Mouse (Mus musculus) forebrain, embryonic 15.5 days (tissue): ENCODE data around the gene Tmprss9. TPM values are rescaled to one million over a fixed set of nuclear protein-coding genes. Genes with fewer than 3 reads are reported as not detected.
A peak's percentile ranks its signal among the peaks of the same experiment; 100 is the strongest.

Source experiments
- ATAC-seq: fragments of 200-750 bp; cut with Nextera tagmentation; replicated peaks from 2 replicates; pipeline ENCODE4 v1.8.0; 2017; ENCODE audit warnings: mild to moderate bottlenecking, moderate TSS enrichment, moderate library complexity
- H3K27ac ChIP-seq: fragments of 300-500 bp; sonication (generic); replicated peaks from 2 replicates; pipeline ENCODE4 v1.5.1; 2015; ENCODE audit warnings: mild to moderate bottlenecking, inconsistent platforms
- H3K27me3 ChIP-seq: fragments of 300-500 bp; sonication (generic); 2 replicates; pipeline ENCODE4 v1.6.1; 2015; ENCODE audit warnings: inconsistent platforms
- H3K36me3 ChIP-seq: fragments of 300-500 bp; sonication (generic); 2 replicates; pipeline ENCODE4 v1.6.1; 2015; ENCODE audit warnings: mild to moderate bottlenecking, inconsistent platforms
- H3K4me1 ChIP-seq: fragments of 300-500 bp; sonication (generic); 2 replicates; pipeline ENCODE4 v1.6.1; 2015; ENCODE audit warnings: inconsistent platforms
- H3K4me2 ChIP-seq: fragments of 300-500 bp; sonication (generic); replicated peaks from 2 replicates; pipeline ENCODE4 v1.6.1; 2015; ENCODE audit warnings: mild to moderate bottlenecking, inconsistent platforms
- H3K4me3 ChIP-seq: fragments of 300-500 bp; sonication (generic); 2 replicates; pipeline ENCODE4 v1.5.1; 2015; ENCODE audit warnings: mild to moderate bottlenecking, inconsistent platforms
- H3K9ac ChIP-seq: fragments of 300-500 bp; sonication (generic); replicated peaks from 2 replicates; pipeline ENCODE4 v1.6.1; 2015; ENCODE audit warnings: mild to moderate bottlenecking, inconsistent platforms
- H3K9me3 ChIP-seq: fragments of 300-500 bp; sonication (generic); 2 replicates; pipeline ENCODE4 v1.6.1; 2016; ENCODE audit warnings: inconsistent platforms
- WGBS: fragments of 180-500 bp; shearing (Covaris S2); methylation state at CpG from one replicate; pipeline ENCODE4 v1.1.7; 2015; ENCODE audit warnings: mixed read lengths; 5-methylcytosine and 5-hydroxymethylcytosine counted together
- polyA plus RNA-seq: library from polyadenylated mRNA; unstranded; fragments of >200 nt; fragmentation: Nextera tagmentation; extraction: Ambion mirVana; gene quantifications from 2 replicates; pipeline ENCODE4 v1.2.1, GENCODE M21; 2015

Tmprss9 gene
- polyA plus RNA-seq, 1 experiment from 2014 or later: 0.15 TPM

DNA sequence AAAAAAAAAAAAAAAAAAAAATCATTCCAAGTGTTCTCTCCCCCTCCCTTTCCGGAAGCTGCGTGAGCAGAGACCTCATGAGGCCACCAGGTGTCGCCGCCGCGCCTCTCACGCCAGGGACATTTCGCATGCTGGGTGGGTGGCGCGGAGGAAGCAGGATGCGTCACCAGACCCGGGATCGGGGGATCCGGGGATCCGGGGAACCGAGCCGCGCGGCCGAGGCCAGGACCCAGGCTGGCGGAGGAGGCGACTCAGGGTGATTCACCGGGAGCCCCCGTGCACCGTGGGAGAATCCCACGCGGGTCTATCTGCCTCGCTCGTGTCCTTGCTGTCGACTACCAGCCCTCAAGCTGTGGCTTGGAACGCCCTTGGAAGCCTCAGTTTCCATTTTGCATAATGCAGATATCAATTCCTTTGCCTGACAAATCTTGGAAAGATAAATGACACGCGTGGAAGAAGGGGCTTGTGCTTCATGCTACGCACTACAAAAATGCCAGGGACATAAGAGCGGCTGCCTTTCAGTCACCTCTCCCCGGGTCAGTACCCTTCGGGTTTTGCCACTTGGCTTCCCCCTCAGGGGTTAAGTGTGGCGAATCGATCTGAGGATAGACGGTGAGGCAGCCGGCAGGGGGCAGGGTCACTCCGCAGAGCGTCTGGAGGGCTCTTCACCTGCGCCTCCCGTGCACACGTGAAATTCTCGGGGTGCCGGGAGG, 57.1 kb downstream of the Tmprss9 start:
- no peaks in the 10 kb centered on the region for H3K36me3 ChIP-seq
- ATAC-seq: peak; percentile 37

DNA sequence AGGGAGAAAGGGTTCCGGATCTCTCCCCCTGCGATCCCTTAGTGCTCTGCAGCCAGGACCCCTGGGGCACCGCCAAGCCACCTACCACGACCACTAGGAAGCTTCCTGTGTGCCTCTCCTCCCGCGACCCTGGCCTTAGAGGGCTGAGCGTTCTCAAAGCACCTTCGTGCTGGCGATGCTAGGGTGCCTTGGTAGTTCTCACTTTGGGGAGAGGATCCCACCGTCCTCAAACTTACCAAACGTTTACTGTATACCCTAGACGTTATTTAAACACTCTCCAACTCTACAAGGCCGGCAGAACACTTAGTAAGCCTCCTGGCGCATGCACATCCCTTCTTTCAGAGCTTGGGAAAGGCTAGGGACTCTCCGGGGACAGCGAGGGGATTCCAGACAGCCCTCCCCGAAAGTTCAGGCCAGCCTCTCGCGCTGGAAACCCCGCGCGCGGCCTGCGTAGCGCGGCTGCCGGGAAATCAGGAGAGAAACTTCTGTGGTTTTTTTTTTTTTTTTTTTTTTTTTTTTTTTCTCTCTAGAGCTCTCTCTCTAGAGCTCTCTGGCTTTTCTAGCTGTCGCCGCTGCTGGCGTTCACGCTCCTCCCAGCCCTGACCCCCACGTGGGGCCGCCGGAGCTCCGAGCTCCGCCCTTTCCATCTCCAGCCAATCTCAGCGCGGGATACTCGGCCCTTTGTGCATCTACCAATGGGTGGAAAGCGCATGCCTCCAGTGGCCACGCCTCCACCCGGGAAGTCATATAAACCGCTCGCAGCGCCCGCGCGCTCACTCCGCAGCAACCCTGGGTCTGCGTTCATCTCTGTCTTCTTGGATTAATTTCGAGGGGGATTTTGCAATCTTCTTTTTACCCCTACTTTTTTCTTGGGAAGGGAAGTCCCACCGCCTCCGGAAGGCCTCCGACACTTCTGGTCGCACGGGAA, 57.9 kb downstream of the Tmprss9 start, which contains the start of gene Gadd45b:
Gene Gadd45b, plus strand, starts transcription at position 775 of the 928 bp plus-strand sequence.
- peak within 1 kb of the TSS; percentile 80 for H3K9ac ChIP-seq
- peak within 1 kb of the TSS; percentile 71 for H3K27ac ChIP-seq
- H3K9me3 ChIP-seq: no peaks in the 10 kb centered on the region
- H3K27me3 ChIP-seq: peaks cover 44% of the 10 kb centered on the region
- H3K36me3 ChIP-seq: no peaks in the 10 kb centered on the region
- H3K4me3 ChIP-seq: peak within 1 kb of the TSS; percentile 56
- under 1% methylated on average over 56 of the region's 56 CpGs for WGBS
- peak within 1 kb of the TSS; percentile 99 for H3K4me2 ChIP-seq
- ATAC-seq: peak; percentile 92
- H3K4me1 ChIP-seq: peaks cover 51% of the 10 kb centered on the region

More for the DNA sequence above, 57.1 kb downstream of the Tmprss9 start:
- Histone ChIP-seq H3K27me3 (peaks cover 36% of the 10 kb centered on the region), H3K27ac (peak overlapping the region; percentile 71), H3K4me2 (peak overlapping the region; percentile 99), H3K4me1 (peaks cover 49% of the 10 kb centered on the region), H3K4me3 (peak overlapping the region; percentile 56), H3K9me3 (no peaks in the 10 kb centered on the region), H3K9ac (peak overlapping the region; percentile 80)
- WGBS: under 1% methylated on average over 48 of the region's 48 CpGs

DNA sequence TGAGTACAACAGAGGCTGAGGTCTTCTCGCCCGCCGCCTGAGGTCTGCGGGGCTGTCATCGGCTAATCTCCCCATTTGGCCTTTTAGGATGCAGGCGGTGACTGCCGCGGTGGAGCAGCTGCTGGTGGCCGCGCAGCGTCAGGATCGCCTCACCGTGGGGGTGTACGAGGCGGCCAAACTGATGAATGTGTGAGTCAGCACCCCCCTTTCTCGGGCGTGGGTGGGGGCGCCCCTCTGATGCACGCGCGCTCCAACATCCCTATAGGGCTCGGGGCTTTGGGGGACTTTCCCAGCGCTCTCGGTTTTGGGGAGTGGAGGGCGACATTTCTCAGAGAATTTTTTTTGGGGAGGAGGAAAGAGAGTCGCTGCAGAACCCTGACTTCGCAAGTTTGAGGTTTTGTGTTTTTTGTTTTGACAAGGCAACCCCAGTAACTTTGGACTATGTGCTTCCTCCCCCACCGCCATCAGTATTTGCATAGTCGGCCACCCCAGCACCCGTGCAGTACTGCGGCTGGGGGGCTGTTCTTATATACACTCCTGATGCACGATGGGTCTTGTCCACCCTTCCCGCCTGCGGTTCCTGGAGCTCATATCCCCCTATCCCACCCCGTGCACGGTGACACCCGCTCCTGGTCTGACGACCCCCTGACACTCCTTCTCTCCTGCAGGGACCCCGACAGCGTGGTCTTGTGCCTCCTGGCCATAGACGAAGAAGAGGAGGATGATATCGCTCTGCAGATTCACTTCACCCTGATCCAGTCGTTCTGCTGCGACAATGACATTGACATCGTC, 58.9 kb downstream of the Tmprss9 start:
- WGBS: under 1% methylated on average over 45 of the region's 45 CpGs
- H3K9ac ChIP-seq: peak overlapping the region; percentile 56
- H3K36me3 ChIP-seq: no peaks in the 10 kb centered on the region
- H3K9me3 ChIP-seq: no peaks in the 10 kb centered on the region
- no peak overlapping the region for H3K27ac ChIP-seq
- H3K4me2 ChIP-seq: peak overlapping the region; percentile 99
- ATAC-seq: peak; percentile 0; the same call in 1 of the 2 replicates
- peak overlapping the region; percentile 56 for H3K4me3 ChIP-seq
- peaks cover 52% of the 10 kb centered on the region for H3K27me3 ChIP-seq
- H3K4me1 ChIP-seq: peaks cover 55% of the 10 kb centered on the region

DNA sequence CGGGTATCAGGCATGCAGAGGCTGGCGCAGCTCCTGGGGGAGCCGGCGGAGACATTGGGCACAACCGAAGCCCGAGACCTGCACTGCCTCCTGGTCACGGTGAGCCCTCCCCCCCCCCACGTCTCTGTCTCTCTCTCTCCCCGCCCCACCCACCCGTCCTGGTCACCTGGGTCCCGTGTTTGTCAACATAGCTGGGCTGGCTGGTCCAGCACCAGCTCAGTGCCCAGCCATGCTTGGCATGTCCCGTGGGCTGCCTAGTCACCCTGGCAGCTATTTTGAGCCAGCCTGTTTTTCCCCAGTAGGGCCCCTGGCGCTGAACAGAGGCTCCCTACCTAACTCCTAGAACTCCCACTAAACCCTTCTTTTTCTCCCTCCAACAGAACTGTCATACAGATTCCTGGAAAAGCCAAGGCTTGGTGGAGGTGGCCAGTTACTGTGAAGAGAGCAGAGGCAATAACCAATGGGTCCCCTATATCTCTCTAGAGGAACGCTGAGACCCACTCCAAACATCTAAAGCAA, 59.6 kb downstream of the Tmprss9 start:
- peak overlapping the region; percentile 56 for H3K4me3 ChIP-seq
- no peaks in the 10 kb centered on the region for H3K36me3 ChIP-seq
- peaks cover 52% of the 10 kb centered on the region for H3K27me3 ChIP-seq
- peaks cover 61% of the 10 kb centered on the region for H3K4me1 ChIP-seq
- H3K9ac ChIP-seq: peak overlapping the region; percentile 56; the same call in 1 of the 2 replicates
- ATAC-seq: no peak
- H3K27ac ChIP-seq: no peak overlapping the region
- peak overlapping the region; percentile 99 for H3K4me2 ChIP-seq
- H3K9me3 ChIP-seq: no peaks in the 10 kb centered on the region
- WGBS: 4% methylated on average over 14 of the region's 14 CpGs

DNA sequence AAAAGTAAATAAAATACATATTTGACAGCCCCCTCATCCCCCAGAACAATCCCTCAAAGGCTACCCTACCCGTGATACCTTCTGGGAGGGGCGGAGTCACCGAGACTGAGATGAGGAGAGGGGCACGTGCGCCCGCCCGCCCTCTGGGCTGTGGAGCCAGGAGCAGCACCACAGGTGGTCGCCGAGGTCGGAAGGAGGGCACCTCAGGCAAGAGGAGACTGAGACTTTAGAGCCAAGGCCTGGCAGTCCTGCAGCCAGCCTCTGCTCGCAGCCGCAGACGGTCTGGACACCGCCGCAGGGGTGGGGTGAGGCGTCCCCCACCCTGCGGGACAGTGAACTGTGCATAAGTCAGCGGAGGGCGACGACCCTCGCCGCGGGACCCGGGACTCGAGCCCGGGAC, 60.0 kb downstream of the Tmprss9 start:
- WGBS: 3% methylated on average over 26 of the region's 26 CpGs
- H3K4me2 ChIP-seq: peak overlapping the region; percentile 99
- peaks cover 52% of the 10 kb centered on the region for H3K27me3 ChIP-seq
- H3K4me1 ChIP-seq: peaks cover 66% of the 10 kb centered on the region
- ATAC-seq: no peak
- no peaks in the 10 kb centered on the region for H3K9me3 ChIP-seq
- H3K36me3 ChIP-seq: no peaks in the 10 kb centered on the region
- peak overlapping the region; percentile 56 for H3K4me3 ChIP-seq
- H3K9ac ChIP-seq: no peak overlapping the region
- H3K27ac ChIP-seq: no peak overlapping the region

DNA sequence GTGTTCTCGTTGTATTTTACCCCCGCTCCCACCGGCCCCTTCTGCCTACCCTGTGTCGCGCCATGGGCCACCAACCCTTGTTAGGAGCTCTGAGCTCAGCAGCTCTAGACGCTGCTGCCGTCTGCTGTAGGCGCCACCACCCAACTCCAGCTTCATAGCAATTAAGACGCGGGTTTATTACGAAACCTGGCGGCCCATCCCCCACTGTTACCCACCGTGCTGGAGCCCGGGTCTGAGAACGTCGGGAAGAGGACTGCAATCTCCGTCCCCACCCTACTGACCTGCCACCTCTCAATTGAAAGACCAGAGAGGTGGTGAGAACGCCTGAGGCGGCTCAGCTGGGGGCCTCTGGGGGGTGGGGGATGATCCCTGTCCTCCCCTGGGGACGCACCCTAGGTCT, 60.6 kb downstream of the Tmprss9 start:
- H3K9me3 ChIP-seq: no peaks in the 10 kb centered on the region
- H3K27ac ChIP-seq: no peak overlapping the region
- no peak overlapping the region; the same call in 1 of the 2 replicates for H3K9ac ChIP-seq
- under 1% methylated on average over 20 of the region's 20 CpGs for WGBS
- H3K4me2 ChIP-seq: peak overlapping the region; percentile 99
- H3K27me3 ChIP-seq: peaks cover 52% of the 10 kb centered on the region
- ATAC-seq: no peak
- H3K4me3 ChIP-seq: peak overlapping the region; percentile 24
- H3K36me3 ChIP-seq: no peaks in the 10 kb centered on the region
- H3K4me1 ChIP-seq: peaks cover 69% of the 10 kb centered on the region

DNA sequence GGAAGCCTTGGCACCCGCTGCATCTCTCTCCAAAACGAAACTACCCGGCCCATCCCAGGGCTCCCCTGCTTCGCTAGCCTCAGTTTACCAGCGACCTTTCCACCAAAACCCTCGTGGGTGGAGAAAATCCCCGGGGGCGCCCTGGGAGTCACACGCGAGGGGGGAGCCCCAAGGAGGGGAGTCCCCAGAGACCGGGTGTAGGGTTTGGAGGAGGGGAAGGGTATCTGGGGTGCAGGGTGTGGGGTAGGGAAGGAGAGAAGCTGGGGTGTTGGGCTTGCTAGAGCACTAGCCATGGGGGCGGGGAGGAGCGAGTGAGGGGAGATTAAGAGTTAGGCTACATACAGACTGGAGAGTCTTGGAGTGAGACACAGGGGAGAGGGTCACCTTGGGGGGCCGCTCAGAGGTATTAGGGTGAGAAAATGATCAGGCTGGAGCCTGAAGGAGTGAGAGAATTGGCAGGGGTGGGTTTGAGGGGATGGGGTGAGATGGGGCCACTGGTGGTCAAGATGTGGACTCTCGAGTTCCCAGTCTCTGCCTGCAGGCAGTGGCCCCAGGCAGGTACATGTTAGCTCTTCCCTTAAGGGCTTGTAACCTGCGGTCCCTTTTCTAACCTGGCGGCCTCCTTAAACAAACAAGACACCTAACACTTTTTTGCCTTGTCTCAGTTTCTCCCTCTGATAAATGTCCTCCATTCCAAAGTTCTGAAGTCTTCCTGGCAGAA, 61.2 kb downstream of the Tmprss9 start:
- peak overlapping the region; percentile 99 for H3K4me2 ChIP-seq
- 3% methylated on average over 17 of the region's 17 CpGs for WGBS
- peak overlapping the region; percentile 28 for H3K4me3 ChIP-seq
- H3K4me1 ChIP-seq: peaks cover 76% of the 10 kb centered on the region
- H3K9ac ChIP-seq: no peak overlapping the region
- H3K27ac ChIP-seq: no peak overlapping the region
- no peaks in the 10 kb centered on the region for H3K9me3 ChIP-seq
- no peaks in the 10 kb centered on the region for H3K36me3 ChIP-seq
- ATAC-seq: no peak
- peaks cover 52% of the 10 kb centered on the region for H3K27me3 ChIP-seq

DNA sequence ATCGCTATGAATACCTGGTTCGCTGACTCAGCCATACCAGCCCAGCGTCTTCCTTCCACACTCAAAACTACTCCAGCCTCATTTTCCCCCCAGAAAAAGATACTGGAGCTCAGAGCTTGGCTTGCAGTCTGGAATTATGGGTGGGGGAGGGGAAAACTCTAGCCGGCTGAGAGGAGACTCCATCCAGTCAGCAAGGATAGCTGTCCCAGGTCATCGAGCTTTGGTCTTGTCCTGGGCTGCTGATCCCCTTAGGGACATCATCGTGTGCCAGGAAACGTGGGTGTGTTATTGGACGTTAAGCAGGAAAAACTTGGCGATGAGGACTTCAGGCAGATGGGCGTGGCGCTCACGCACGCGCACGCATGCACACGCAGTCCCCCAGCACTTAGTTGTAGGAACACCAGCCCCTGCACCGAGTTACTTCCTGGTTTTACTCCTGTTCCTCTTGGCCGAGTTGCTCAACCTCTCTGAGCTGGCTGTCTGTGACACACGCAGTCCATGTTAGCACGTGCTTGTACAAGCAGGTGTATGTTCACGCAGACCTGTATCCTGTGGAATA, 61.9 kb downstream of the Tmprss9 start:
- H3K4me3 ChIP-seq: peak overlapping the region; percentile 28
- ATAC-seq: no peak
- WGBS: 3% methylated on average over 21 of the region's 21 CpGs

DNA sequence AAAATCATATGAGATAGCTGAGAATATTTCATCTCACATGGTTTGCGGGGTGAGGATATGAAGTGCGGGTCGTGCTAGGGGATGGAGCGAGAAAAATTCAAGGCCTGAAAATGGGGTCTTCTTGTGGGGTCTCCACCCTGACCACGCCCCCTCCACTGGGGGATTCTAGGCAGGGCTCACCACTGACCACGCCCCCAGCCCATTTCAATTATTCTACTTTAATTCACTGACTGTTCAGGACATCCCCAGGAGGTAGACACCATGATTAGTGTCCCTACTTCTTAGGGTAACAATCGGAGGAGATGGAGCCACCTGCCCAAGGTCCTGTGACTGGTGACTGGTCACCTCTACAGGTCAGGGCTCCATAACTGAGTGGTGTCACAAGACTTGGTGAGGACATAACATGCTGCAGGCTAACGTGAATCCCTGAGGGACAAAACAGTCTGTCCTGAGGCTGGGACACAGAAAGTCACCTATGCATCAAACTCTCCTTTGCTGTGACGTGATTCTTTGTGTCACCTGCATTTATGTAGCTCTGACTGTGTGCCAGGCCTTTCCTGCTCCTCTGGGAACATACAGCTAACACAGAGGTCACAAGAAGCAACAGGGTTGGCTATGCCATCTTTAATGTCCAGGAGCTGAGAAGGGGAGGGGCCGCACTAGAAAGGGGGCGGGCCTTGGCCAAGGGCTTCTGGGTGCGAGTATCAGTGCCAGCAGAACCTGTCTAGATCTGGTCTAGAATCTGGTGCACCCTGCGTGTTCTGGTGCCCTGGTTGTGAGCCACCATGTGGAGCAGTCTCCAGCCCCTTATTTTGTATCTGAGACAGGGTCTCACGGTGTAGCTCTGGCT, 62.7 kb downstream of the Tmprss9 start:
- Histone ChIP-seq H3K4me1 (peaks cover 78% of the 10 kb centered on the region), H3K27me3 (peaks cover 52% of the 10 kb centered on the region), H3K9ac (no peak overlapping the region), H3K4me2 (no peak overlapping the region), H3K36me3 (no peaks in the 10 kb centered on the region), H3K27ac (no peak overlapping the region), H3K9me3 (no peaks in the 10 kb centered on the region), H3K4me3 (no peak overlapping the region)
- WGBS: 31% methylated on average over 14 of the region's 14 CpGs
- ATAC-seq: no peak

More for the DNA sequence above, 61.9 kb downstream of the Tmprss9 start:
- peaks cover 81% of the 10 kb centered on the region for H3K4me1 ChIP-seq
- no peak overlapping the region for H3K27ac ChIP-seq
- no peak overlapping the region for H3K9ac ChIP-seq
- peak overlapping the region; percentile 41 for H3K4me2 ChIP-seq
- H3K9me3 ChIP-seq: no peaks in the 10 kb centered on the region
- H3K27me3 ChIP-seq: peaks cover 52% of the 10 kb centered on the region
- no peaks in the 10 kb centered on the region for H3K36me3 ChIP-seq

DNA sequence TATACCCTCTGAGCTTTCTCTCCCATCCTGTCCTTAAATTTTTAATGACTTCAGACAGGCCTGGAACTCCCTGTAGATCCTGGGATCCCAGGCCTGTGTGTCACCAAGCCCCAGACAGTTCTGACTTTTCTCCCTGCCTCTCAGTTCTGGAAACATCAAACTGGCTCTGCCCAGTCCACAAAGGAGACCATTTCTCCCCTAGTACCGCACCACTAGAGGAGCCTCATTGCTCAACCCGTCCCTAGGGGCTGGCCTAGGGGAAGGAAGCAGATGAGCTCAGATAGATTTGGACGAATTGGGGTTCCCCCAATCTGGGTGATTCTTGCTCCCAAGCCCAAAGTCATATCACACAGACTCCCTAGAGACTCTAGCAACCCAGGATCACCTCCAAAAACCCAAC, 63.6 kb downstream of the Tmprss9 start:
- 14% methylated on average over 3 of the region's 3 CpGs for WGBS
- no peak overlapping the region for H3K9ac ChIP-seq
- H3K27ac ChIP-seq: no peak overlapping the region
- H3K27me3 ChIP-seq: peaks cover 50% of the 10 kb centered on the region
- no peak overlapping the region for H3K4me3 ChIP-seq
- H3K36me3 ChIP-seq: no peaks in the 10 kb centered on the region
- H3K4me1 ChIP-seq: peaks cover 81% of the 10 kb centered on the region
- no peaks in the 10 kb centered on the region for H3K9me3 ChIP-seq
- no peak overlapping the region; the same call in 1 of the 2 replicates for H3K4me2 ChIP-seq
- no peak for ATAC-seq
